Mouse (Mus musculus): ENCODE data around the gene Rab37.

DNA sequence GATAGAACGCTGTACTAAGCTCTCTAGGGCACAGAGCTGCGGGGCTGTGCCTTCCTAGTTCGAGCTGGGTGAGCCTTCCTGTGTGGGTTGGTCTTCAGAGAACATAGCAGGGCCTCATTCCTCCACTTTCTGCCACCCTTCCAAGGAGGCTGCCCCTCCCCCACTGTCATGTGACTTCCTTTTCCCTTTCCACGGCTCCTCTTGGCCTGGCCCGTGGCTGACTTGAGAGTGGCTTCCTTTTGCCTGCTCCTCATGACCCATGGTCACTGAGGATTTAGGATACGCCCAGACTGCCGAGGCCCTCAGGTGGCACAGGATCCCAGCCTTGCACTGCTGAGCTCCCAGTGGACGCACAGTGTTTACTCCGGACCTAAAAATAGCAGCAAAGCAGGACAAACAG is 100.9 kb downstream of the Rab37 start:
- TF ChIP-seq CTCF (conservative IDR thresholded peaks at IDR 0.05; ENCODE audit: low read length): no peak
- TF ChIP-seq POU5F1 (IDR thresholded peaks at IDR 0.05; ENCODE audit: borderline replicate concordance, low read length): no peak
- no peak for TF ChIP-seq NANOG (IDR thresholded peaks at IDR 0.05; ENCODE audit: borderline replicate concordance, low read length)

Measured in E14TG2a.4 (cell line).